Mouse (Mus musculus) lung, embryonic 14.5 days (tissue): Measurements from ENCODE around the gene Cenpo. TPM values are rescaled to one million over a fixed set of nuclear protein-coding genes. Genes with fewer than 3 reads are reported as not detected.

Source experiments
- ATAC-seq: fragments of 200-750 bp; cut with Nextera tagmentation; 2 replicates; pipeline ENCODE4 v1.8.0; 2017; ENCODE audit warnings: mild to moderate bottlenecking, moderate TSS enrichment, moderate library complexity; ENCODE audit not compliant: insufficient read depth
- DNase-seq: peaks from one replicate; pipeline ENCODE4 v3.0.0-alpha.2; 2015
- H3K27ac ChIP-seq: fragments of 300-500 bp; sonication (generic); 2 replicates; pipeline ENCODE4 v1.5.1; 2014; ENCODE audit warnings: low read depth, mild to moderate bottlenecking, moderate library complexity
- H3K27me3 ChIP-seq: fragments of 300-500 bp; sonication (generic); 2 replicates; pipeline ENCODE4 v1.6.1; 2014; ENCODE audit warnings: low read length, control low read depth; ENCODE audit not compliant: insufficient read depth
- H3K36me3 ChIP-seq: fragments of 300-500 bp; sonication (generic); 2 replicates; pipeline ENCODE4 v1.6.1; 2014; ENCODE audit warnings: control low read depth; ENCODE audit not compliant: insufficient read depth
- H3K4me1 ChIP-seq: fragments of 300-500 bp; sonication (generic); 2 replicates; pipeline ENCODE4 v1.6.1; 2014; ENCODE audit warnings: antibody characterized with exemption, control low read depth; ENCODE audit not compliant: insufficient read depth
- H3K4me2 ChIP-seq: fragments of 300-500 bp; sonication (generic); 2 replicates; pipeline ENCODE4 v1.6.1; 2014; ENCODE audit warnings: mild to moderate bottlenecking
- H3K4me3 ChIP-seq: fragments of 300-500 bp; sonication (generic); 2 replicates; pipeline ENCODE4 v1.5.1; 2014; ENCODE audit warnings: low read depth, low read length
- H3K9ac ChIP-seq: fragments of 300-500 bp; sonication (generic); 2 replicates; pipeline ENCODE4 v1.6.1; 2014
- H3K9me3 ChIP-seq: fragments of 300-500 bp; sonication (generic); 2 replicates; pipeline ENCODE4 v1.6.1; 2016; ENCODE audit warnings: low read depth, low read length, control low read depth
- CTCF ChIP-seq: IDR thresholded peaks from 2 replicates; pipeline ENCODE4 v1.5.1; 2016; ENCODE audit warnings: antibody characterized with exemption, low read depth
- WGBS: fragments of 180-500 bp; shearing (Covaris S2); extraction: QIAGEN DNeasy Blood & Tissue Kit; methylation state at CpG from one replicate; pipeline ENCODE4 v1.1.7; 2014; 5-methylcytosine and 5-hydroxymethylcytosine counted together
- polyA plus RNA-seq: library from polyadenylated mRNA; unstranded; fragments of >200 nt; fragmentation: Nextera tagmentation; extraction: Ambion mirVana; gene quantifications from 2 replicates; pipeline ENCODE4 v1.2.1, GENCODE M21; 2014

The Cenpo gene
- polyA plus RNA-seq, 1 experiment from 2014 or later: 17.8 TPM

DNA sequence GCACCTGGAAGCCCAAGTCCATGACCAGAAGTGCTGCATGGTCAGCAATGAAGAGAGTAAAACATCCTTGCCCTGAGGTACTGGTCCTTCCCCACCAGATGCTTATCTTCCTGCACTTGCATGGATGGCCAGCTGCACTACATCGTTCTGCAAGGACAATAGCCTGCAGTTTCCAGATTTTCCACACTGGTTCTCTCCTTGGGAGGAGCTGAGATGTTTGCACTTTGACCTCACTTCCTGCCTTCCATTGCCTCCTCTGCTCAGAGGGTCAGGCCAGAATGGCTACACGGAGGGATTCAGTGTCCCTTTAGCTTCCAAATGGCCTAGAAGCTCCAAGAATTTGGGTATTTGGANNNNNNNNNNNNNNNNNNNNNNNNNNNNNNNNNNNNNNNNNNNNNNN lies 49.4 kb downstream of the Cenpo start:
- H3K4me2 ChIP-seq: no peak overlapping the region
- no peak overlapping the region for H3K9ac ChIP-seq
- no peak for ATAC-seq
- H3K27ac ChIP-seq: no peak overlapping the region
- H3K4me1 ChIP-seq: no peaks in the 10 kb centered on the region
- TF ChIP-seq CTCF: no peak
- H3K4me3 ChIP-seq: no peak overlapping the region
- H3K36me3 ChIP-seq: no peaks in the 10 kb centered on the region
- DNase-seq: no peak
- 59% methylated on average over 2 of the region's 2 CpGs for WGBS
- H3K27me3 ChIP-seq: no peaks in the 10 kb centered on the region
- no peaks in the 10 kb centered on the region for H3K9me3 ChIP-seq

DNA sequence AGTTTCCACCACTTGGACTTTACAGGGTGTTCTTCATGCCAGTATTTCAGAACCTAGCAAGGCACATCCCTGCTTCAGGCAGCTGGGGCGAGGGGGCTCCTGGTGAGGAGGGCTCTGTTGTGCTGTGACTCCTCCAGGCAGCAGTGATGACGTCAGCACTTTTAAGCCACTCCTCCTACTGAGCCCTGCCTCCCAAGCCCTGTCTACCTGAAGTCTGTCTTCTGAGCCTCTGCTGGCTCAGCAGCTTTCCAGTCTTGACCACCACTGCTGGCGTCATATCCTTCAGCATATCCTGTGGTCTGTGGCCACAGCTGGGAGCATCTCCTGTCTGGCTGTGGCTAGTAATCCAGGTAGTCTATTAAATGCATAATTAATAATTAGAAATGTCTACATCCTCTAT lies 53.6 kb downstream of the Cenpo start:
- H3K4me3 ChIP-seq: no peak overlapping the region
- H3K9ac ChIP-seq: no peak overlapping the region
- ATAC-seq (no peak), DNase-seq (no peak)
- H3K9me3 ChIP-seq: no peaks in the 10 kb centered on the region
- no peaks in the 10 kb centered on the region for H3K27me3 ChIP-seq
- no peaks in the 10 kb centered on the region for H3K36me3 ChIP-seq
- H3K27ac ChIP-seq: no peak overlapping the region
- H3K4me1 ChIP-seq: 0 out of 2 replicates have a peak, but pooled peaks cover 4% of the 10 kb centered on the region
- 54% methylated on average over 3 of the region's 3 CpGs for WGBS
- TF ChIP-seq CTCF: no peak
- no peak overlapping the region for H3K4me2 ChIP-seq

DNA sequence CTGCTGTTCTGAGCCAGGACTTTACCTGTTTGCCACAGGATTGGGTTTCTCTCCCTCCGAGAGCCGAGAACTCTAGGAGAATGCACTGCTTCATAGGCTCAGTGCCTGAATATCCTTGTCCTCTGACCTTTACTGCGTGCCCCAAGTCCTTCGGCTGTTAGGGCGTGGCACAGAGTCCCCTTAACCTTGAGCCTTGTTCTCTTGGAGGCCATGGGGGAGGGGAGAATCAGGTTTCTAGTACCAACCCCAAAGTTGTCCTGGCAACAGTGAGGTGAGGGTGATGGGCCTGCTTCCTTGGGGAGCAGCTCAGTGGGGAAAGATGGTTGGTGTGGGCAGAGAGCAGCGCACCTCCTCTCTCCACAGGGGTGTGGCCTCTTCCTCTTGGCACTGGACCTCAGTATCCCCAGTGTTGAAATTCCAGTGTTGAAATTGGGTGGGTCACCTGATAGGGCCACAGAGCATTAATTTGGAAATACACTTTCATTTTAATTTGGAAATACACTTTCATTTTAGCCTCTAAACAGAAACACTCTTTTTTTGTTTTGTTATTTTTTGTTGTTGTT lies 54.3 kb downstream of the Cenpo start:
- Histone ChIP-seq H3K4me1 (0 out of 2 replicates have a peak, but pooled peaks cover 4% of the 10 kb centered on the region), H3K4me2 (no peak overlapping the region), H3K27me3 (no peaks in the 10 kb centered on the region), H3K4me3 (no peak overlapping the region), H3K9ac (no peak overlapping the region), H3K36me3 (no peaks in the 10 kb centered on the region), H3K9me3 (no peaks in the 10 kb centered on the region), H3K27ac (no peak overlapping the region)
- WGBS: 81% methylated on average over 6 of the region's 6 CpGs
- TF ChIP-seq CTCF: no peak
- ATAC-seq (no peak), DNase-seq (no peak)

DNA sequence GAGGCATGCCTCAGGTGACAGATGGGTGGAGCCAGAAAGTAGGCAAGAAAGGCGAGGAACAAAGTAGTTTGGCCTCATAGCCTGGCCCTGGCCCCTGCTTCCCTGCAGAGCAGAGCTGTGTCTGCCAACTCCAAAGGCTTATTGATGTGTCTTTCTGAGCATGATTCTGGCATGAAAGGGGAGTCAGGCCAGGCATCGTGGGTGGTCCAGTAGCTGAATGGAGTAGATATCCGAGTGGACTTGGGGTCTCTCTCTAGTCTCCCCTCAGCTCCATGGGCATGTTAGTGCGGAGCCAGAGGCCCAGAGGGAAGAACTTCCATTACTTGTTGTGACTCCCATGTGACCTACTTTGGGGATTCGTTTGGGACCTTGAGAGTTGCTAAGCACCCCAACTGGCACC lies 55.3 kb downstream of the Cenpo start:
- DNase-seq: peak; percentile 50
- WGBS: 38% methylated on average over 5 of the region's 5 CpGs
- H3K36me3 ChIP-seq: no peaks in the 10 kb centered on the region

DNA sequence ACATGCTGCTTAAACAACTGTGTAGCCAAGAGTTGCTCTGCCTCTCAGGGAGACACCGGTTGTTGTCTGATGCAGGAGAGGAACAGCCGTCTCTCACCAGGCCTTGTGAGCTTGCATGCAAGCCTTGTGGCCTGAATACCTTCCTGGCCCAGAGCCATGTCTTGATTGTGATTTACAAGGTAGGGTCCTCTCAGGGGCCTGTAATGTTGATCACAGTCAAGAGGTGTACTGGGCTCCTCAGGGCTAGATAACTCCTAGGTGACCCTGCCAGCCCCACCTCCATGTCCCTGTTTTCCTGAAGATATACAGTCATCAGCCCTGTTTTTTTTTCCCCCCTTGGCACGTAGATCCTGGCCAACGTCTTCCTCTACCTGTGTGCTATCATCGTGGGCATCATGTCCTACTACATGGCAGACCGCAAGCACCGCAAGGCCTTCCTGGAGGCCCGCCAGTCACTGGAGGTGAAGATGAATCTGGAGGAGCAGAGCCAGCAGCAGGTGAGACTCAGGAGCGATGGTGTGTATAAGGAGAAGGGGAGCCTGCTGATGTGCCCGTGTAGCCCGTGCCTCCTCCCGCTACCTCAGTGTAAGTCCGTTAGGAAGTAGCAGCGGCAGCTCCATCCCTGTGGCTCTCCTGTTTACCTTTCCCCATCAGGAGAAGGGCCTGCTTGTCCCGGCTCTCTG lies 60.8 kb downstream of the Cenpo start:
- H3K27ac ChIP-seq: no peak overlapping the region
- no peaks in the 10 kb centered on the region for H3K9me3 ChIP-seq
- H3K27me3 ChIP-seq: no peaks in the 10 kb centered on the region
- no peak overlapping the region for H3K4me3 ChIP-seq
- no peak overlapping the region for H3K9ac ChIP-seq
- 74% methylated on average over 15 of the region's 15 CpGs for WGBS
- no peak overlapping the region for H3K4me2 ChIP-seq
- no peak for ATAC-seq
- no peak for DNase-seq
- H3K4me1 ChIP-seq: 0 out of 2 replicates have a peak, but pooled peaks cover 2% of the 10 kb centered on the region
- TF ChIP-seq CTCF: no peak
- H3K36me3 ChIP-seq: no peaks in the 10 kb centered on the region

More for the DNA sequence above, 55.3 kb downstream of the Cenpo start:
- H3K4me3 ChIP-seq: no peak overlapping the region
- peak; percentile 33; the same call in 1 of the 2 replicates for ATAC-seq
- H3K9me3 ChIP-seq: no peaks in the 10 kb centered on the region
- TF ChIP-seq CTCF: no peak
- no peak overlapping the region for H3K4me2 ChIP-seq
- 0 out of 2 replicates have a peak, but pooled peaks cover 4% of the 10 kb centered on the region for H3K4me1 ChIP-seq
- H3K27ac ChIP-seq: no peak overlapping the region
- no peak overlapping the region for H3K9ac ChIP-seq
- no peaks in the 10 kb centered on the region for H3K27me3 ChIP-seq

DNA sequence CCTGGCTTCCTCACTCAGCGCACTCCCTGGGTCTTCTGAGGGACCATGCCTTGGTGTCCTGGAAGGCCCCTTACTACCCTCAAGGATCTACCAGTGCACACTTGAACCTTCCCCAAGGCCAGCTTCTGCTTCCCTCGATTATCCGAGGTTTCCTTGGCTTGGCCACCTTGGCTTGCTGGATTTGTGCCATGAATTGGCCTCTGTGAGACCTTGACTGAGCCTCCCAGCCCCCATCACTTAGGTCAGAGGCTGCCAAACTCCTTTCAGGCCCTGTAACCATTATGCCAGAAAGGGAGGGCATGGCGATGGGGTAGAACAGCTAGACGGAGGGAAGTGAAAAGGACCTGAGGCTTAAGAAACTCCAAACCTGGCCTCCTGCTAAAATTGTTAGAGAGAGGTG lies 64.5 kb downstream of the Cenpo start:
- WGBS: 79% methylated on average over 5 of the region's 5 CpGs

DNA sequence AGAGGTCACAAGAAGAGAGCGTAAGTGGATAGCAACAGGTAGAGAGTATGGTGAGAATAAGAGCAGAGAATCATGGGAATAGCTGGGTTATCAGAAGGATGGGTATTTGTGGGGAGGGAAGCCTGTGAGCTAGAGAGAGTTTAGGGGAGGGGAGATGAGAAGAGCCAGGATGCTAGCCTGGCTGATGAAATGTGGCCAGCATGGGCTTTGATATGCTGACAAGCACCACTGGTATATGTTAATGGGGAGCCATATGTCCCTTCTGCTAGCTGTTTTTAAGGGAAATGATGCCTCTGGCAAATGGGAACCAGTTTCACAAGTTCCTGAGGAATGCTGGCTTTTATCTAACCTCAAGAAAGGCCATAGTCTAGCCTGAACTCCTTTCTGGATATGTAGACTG lies 65.0 kb downstream of the Cenpo start:
- Histone ChIP-seq H3K27ac (no peak overlapping the region), H3K4me2 (no peak overlapping the region), H3K27me3 (no peaks in the 10 kb centered on the region), H3K9me3 (no peaks in the 10 kb centered on the region), H3K4me1 (no peaks in the 10 kb centered on the region), H3K36me3 (no peaks in the 10 kb centered on the region), H3K9ac (no peak overlapping the region), H3K4me3 (no peak overlapping the region)
- WGBS: 83% methylated on average over 1 of the region's 1 CpGs
- no peak for DNase-seq
- no peak for TF ChIP-seq CTCF
- ATAC-seq: no peak

More for the DNA sequence above, 64.5 kb downstream of the Cenpo start:
- no peaks in the 10 kb centered on the region for H3K9me3 ChIP-seq
- no peak overlapping the region for H3K4me2 ChIP-seq
- no peak for ATAC-seq
- H3K4me3 ChIP-seq: no peak overlapping the region
- no peaks in the 10 kb centered on the region for H3K36me3 ChIP-seq
- TF ChIP-seq CTCF: no peak
- no peak overlapping the region for H3K9ac ChIP-seq
- no peaks in the 10 kb centered on the region for H3K4me1 ChIP-seq
- DNase-seq: no peak
- no peak overlapping the region for H3K27ac ChIP-seq
- no peaks in the 10 kb centered on the region for H3K27me3 ChIP-seq
